Mouse (Mus musculus): ENCODE data around the gene Usp4.

Usp4 gene

DNA sequence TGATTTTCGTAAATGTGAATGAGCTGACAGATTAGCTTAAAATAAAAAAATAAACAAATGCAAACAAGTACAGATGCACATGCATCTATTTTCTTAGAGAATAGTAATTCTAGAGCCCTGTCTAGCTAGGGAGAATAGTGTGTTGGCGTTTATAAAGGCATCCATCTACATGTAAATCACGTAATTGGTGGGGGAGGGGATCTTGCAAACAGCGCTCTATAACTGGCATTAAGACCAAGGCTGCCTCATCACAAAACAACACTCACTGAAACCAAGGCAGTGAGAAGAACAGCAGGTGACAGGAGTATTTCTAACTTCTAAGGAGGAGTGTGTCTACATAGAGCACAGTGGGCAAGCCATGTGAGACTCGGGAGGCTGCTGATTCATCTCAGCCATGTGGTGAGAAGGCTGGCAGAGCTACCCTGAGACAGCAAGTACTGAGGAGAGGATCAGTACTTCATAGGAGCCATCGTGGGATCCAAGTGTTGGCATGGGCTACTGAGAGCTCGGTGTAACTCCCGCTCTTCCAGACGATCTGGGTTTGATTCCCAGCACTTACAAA lies 63.8 kb downstream of the Usp4 start:
- CTCF ChIA-PET, result no interaction called here

DNA sequence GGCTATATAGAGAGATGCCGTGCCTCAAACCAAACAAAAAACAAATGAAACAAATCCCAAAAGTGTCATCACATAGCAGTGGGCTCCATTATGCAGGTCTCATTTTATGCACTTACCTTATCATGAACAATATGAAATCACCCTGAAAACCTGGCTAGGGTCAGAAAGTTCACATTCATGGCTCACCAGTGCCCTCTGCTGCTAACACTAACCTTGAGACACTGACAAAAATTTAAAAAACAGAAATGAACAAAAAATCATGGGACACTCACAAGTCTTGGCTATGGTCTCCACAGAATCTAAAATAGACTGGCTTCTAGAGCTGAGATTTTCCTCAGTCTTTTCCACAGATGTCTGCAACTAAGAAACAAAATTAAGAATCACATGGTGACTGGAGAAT lies 64.6 kb downstream of the Usp4 start:
- CTCF ChIA-PET, result no interaction called here

DNA sequence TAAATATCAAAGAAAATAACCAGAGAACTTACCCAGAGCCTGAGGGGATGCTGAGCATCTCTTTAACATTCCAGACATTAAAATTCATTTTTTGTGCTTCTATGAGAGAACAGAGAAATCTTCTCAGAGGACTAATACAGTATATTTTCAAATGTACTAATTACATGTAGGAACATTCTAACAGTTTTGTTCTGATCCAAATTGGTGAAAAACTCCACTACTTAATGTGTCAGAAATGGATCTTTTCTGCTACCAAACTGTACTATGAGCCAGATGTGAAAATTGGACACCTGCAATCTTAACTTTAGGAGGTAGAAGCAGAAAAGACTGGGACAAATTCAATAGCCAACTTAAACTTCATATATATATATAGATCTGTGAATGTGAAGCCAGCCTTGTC lies 80.7 kb downstream of the Usp4 start, which contains the start of gene Ccdc36:
Ccdc36 (minus strand) TSS at position 101 of the 400 bp plus-strand sequence.
- CTCF ChIA-PET, result no interaction called here

DNA sequence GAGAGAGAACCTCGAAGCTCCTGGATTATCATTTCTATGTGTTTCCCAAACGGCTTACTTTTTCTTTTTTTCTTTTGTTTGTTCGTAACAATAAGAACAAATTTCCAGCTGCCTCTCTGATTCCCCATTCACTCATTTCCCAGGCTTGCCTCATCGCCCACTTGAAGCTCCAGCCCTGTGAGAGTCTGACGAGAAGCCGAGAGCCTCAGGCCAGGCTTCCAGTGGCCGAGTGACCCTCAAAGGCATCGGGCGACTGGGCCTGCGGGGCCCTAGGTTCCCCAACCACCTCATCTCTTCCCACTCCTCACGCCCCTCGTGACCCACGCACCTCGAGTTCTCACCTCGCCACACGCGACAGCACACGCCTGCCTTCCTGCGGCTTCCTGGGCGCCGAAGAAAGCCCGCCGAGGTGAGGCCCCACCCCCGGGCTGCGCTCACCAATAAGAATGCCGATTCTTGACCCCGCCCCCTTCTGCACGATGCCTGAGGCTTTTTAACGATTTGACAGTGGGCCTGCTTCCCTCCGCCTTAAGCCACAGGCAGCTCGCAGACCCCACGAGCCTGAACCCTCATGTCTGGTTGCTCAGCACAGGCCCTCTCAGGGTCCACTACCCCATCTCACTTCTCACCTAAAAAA lies 83.9 kb downstream of the Usp4 start:
- CTCF ChIA-PET, result interaction anchor here (0.6 kb wide), 1 partner anchor 146 kb away, joined by 5 read pairs; no protein-coding TSS in a partner anchor

DNA sequence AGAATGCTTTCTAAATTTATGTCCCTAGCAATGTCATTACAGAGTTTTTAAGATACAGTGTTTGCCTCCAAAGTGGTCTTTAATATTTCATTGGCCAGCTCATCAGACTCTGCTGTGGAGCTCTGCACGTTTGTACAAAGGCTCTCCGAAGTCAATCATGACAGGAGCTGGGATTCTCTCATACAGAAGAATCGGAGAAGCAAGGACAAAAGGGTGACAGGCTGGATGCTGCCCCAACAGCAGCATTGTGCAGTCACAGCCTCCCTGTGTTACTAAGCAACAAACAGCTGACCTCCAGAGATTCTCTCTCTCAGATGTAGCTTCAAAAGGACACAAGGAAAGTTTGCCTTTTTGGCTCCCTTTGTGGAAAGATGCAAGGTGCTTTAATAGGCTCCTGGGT lies 88.5 kb downstream of the Usp4 start, which contains the start of gene BC048562:
BC048562 (plus strand) TSS at position 301 of the 400 bp plus-strand sequence.
- CTCF ChIA-PET, result interaction anchor here (0.5 kb wide), 1 partner anchor 67 kb away, joined by 4 read pairs; no protein-coding TSS in a partner anchor

DNA sequence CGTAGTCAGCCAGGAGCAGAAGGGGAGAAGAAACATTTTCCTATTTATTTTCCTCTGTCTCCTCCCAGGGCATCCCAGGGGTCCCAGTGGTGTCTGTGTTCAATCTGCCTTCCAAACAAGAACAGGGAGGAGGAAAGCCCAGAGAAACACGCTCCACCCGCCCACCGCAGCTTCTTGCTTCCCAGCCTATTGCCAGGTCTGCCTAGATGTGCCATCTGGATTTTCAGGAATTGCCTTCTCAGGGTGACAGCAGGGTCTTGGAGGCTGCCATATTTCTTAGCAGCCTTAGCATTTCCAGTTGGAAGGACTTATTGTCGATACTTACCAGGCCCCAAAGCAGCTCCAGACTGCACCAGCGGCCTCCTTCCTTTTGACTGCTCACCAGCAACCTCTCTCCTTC lies 91.5 kb downstream of the Usp4 start:
- CTCF ChIA-PET, result no interaction called here

DNA sequence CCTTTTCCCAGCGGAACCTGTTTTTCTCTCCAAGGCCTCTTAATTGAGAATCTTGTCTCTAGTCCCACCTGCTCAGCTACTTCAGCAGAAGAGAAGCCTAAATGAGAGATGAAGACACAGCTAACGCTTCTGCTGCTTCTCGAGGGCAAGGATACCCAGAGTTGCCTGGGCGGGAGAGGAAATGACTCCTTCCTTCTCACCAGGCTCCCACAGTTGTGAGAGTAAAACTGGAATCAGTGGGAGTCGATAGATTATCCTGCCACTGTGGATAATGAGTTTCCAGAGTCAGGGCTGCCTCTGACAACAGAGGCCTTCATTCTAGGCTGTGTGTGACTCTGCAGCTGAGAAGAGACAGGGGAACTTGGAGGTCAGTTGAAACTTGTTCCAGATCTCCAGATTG lies 92.8 kb downstream of the Usp4 start:
- CTCF ChIA-PET, result no interaction called here

DNA sequence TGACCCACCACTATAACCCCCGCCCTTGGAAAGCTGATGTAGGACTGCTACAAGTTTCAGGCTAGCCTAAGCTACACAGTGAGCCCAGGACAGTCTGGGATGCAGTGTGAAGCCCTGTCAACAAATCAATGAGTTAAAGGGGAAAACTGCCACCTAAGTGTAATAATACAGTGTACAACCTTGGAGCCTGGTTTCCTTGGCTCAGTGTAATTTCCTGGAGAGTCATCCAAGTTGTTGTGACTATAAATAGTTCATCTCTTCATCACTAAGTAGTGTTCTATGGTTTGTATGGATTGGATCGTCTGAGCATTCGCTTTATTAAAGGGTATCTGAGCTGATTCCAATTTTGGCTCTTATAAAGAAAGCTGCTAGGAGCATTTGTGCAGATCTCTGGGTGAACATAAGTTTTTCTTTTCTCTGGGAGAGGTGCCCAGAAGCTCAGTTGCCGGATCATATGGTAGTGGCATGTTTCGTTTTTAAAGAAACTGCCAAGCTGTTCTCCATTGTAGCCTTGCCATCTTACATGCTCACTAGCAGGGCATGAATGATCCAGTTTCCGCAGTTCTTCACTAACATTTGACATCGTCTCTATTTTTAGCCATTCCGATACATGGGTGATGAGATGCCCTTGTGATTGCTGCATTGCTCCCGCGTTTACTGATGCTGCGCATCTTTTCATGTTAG lies 93.7 kb downstream of the Usp4 start:
- CTCF ChIA-PET, result no interaction called here

Data from spleen, embryonic (tissue).